Mouse (Mus musculus) ovary, adult 18-20 months (tissue): Measurements from ENCODE around the gene Adcy6.
A peak's percentile ranks its signal among the peaks of the same experiment; 100 is the strongest.

Experiments used
- DNase-seq: peaks from one replicate; pipeline ENCODE4 v3.0.0; 2022; ENCODE audit warnings: low spot score, mixed read lengths

Adcy6 gene

DNA sequence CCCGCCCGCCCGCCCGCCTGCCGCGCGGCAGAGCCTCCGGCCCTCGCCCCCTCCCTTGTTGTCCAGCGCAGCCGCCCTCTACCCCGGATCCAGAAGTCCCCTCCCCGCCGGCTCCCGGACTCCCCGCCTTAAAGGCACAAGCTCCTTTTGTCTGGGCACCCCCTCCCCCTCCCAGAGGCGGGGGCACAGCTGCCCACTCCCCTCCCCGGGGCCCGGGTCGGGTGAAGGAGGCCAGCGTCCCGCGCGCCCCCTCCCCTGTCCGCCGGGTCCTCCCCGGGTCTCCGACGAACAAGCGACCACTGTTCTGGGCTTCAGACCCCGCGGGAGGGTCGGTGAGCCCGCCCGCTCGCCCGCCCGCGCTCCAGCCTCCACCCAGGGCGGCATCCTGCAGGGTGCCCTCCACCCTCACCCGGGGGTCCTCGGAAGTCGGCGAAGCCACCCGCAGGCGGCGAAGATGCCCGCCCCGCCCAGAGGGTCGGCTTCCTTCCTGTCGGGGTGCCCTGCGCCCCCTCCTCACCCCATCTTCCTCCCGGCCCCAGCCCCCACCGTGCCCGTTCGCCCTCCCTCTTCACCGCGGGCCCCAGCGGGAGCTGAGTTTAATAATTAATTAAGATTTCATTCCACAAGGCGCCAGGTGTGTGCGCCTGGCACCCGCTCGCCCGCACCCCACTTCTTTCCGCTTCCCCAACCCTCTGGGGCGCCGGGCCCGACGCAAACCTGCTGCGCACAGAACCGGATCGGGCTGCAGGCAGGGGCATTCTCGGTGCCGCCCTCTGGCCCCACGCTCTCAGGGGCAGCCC lies at the start of gene Adcy6:
Gene Adcy6 (minus strand): TSS at position 746 of the 800 bp plus-strand sequence.
- DNase-seq, result peak; percentile 73

DNA sequence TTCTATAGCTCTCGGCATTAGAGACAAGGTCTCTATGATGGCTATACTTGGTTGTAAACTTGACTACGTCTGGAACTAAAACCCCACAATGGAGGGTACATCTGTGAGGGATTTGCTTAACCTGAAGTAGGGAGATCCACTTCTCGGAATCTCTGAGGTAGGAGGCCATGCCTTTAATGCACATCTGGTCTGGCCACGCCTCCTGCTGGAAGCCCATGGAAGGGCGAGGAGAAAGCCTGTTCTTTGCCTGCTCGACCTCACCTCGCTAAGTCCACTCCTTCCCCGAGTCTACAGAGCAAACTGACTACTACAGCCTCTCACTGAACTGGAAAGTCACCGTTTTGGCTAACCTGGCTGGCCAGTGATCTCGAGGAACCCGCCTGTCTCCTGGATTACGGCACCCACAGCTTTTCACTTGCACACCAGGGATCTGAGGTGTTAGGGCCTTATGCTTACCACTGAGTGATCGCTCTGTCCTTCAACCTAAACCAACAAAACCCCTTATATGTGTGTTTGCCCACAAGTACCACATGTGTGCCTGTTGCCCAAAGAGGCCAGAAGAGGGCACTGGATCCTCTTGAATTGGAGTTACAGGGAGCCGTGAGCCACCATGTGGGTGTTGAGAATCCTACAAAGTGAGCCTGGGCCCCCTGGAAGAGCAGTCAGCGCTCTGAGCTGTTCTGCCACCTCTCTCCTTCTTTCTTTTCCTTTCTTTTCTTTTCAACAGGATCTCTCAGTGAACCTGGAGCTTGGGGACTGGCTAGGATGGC lies 47.3 kb upstream of the Adcy6 start:
- DNase-seq, result no peak

DNA sequence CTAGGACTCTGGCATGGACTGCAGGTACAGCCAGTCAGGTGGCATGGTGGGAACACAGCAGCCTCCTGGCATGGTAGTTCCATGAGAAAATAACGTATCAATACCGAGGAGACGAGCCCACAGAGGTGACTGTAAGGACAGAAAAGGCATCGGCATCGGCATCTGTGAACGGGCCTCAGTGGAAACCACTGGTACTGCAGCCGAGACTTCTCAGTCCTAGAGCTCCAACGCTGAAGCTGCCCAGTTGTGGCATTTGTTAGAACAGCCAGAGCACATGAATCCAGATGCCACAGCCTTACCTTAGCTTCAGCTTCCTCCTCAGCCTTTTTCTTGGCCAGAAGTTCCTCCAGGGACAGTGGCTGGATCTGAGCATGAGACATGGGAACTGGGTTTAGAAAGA lies 42.3 kb upstream of the Adcy6 start:
- no peak for DNase-seq

GRCm38 (mm10) chr15:98651431-98651830 lies 41.6 kb upstream of the Adcy6 start:
- DNase-seq, result no peak

GRCm38 (mm10) chr15:98648071-98648470 lies 38.2 kb upstream of the Adcy6 start:
- DNase-seq, result no peak

DNA sequence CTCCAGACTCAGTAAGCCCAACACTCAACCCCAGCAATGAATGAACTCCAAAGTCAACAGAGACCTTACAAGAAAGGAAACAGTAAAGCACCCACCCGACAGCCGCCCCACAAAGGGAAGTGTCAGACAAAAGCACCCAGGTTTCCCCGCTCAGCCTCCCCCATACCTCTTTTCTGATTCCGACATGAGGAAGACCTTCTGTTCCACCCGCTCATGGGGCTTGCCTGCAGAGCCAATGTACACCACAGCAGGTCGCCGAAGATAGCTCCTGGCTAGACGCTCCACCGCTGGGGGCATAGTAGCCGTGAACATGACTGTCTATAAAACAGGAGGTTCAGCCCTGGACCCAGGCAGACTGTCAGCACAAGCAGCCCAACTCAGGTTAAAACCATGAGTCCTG lies 37.4 kb upstream of the Adcy6 start:
- no peak for DNase-seq

DNA sequence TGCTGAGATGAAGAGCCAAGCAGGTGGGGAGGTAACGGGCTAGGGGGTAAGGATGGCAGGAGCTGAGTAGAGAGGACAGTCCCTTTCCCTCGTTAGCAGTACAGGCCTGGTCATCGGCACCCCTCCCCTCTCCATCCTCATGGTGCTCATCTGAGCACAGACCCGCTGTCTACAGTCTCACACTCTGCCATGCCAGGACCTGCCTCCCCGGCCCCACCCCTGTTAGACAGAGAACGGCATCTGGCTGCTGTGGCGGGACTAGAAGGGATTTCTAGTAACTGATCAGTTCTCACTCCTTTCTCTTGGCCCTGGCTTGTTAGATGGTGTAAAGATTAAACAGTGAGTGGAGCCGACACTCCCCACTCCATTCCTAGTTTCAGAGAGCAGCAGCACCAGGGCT lies 36.9 kb upstream of the Adcy6 start:
- no peak for DNase-seq

DNA sequence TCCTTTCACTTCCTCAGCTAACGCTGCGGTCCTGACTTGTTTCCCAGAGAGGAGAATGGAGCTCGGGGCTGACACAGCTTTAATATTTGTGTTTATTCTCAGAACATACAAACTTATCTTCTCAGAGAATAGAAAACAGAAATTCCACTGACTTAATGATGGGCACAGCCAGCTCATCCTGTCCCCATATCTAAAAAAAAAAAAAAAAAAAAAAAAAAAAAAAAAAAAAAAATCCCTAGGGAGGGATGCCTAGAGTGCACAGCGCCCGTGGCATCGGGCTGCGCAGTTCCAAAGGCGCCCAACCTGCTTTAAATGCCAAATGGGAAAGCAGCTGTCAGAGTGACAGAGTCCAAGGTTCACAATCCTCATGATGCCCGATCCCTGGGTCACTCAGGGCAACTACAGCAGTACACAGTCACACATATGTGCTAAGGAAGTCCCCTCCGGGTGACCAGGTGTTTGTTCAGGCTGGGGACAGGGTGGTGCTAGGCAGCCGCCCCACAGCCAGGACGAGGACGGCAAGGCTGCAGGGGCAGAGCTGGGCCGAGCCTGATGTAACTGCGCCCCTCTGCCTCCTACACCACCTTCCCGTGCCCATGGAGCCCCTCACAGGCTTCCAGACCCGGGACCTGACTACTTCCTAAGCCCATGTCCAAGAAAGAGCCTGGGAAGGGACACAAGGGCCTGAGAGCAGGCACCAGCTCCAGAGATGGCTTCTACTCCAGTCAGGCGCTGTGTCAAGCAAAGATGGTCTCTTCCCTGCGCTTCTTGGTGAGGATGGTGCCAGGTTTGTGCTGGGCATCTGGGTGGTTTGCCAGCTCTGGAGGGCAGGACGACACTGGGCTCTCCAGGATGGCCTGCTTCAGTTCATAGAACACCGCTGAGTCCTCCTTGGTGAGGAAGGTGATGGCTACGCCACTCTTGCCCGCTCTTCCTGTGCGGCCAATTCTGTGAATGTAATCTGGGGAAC lies 35.5 kb upstream of the Adcy6 start:
- no peak for DNase-seq

DNA sequence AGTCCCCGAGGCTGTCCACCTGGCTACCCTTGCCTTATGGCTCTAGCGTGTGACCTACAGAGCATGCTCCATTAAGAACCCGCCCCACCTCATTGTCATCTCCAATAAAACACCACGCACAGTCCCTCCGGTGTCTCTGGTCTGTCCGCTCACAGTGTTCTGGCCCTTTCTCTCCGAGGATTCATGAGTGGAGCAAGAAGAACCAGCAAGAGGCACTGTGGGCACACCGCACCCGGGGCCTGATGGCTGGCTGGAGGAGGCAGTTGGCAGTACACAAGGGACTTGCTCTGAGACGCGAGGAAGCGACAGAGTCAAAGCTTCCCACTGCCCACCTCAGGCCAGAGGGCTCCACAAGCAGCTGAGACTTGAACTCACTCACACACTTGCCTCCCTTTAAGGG lies 34.5 kb upstream of the Adcy6 start:
- DNase-seq, result no peak

DNA sequence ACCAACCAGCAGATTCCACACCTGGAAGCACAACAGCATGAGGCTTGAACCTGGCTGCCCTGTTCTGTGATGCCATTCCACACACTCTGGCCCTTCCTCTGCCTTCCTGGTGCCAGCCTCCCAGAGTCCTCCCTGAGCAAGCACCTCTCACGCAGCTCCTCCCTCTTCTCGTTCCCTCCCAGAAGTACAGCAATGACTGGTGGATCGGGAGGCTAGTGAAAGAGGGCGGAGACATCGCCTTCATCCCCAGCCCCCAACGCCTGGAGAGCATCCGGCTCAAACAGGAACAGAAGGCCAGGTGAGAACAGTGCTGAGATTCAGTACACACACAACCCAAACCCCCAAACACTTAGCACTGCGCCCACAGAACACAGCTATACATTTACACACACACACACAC lies 30.3 kb upstream of the Adcy6 start:
- no peak for DNase-seq

- no peak for DNase-seq
Measured at GRCm38 (mm10) chr15:98637155-98637554, 27.3 kb upstream of the Adcy6 start.

- DNase-seq, result no peak
Measured at GRCm38 (mm10) chr15:98636517-98636916, 26.6 kb upstream of the Adcy6 start.

DNA sequence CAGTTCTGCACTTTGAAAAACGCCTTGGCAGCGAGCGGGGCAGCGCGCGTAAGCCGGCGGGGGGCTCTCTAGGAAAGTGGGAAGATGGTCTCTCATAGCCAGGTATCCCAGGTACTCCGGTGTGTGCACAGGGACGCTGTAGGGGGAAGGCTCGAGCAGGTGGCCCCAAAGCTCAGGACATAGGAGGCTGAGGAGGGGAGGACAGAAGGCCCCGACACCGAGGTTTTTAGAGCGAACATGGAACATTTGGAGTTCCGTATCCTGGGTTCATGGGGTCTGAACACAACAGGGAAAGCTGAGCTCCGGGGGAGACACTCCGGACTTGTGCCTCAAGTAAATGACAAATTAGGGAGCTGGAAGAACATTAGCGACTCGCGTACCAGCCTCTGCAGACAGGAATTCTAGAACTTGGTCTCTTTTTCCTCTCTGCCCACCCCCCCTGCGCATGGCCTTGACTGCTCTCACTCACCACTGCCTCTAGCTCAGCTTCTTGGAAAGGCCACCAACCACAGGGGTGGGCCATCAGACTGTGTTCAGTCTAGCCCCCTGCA lies 25.5 kb upstream of the Adcy6 start:
- no peak for DNase-seq

DNA sequence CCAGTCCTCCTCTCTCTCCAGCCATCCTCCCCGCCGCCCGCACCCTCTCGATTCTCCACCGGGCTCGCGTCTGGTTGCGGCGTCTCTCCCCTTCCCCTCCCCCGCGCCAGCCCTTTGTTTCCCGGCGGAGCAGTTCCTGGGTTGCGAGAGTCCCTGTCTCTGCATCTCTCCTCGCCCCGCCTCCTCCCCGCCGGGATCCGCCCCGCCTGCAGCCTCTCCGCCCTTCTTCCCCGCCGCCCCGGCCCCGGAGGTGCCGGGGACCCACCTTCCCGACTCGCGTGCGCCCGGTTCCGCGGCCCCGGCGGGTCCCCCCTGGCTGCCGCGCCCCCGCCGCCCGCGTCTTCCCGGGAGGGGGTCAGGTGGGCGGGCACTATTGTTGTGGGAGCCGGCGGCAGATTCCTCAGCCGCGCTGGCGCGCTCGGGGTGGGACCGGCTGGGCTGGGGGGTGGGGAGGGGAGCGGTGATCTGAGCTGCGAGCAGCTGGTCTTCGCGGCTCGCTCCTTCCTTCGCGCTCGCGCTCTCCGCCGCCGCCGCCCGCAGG lies 24.7 kb upstream of the Adcy6 start:
- DNase-seq, result peak; percentile 73

DNA sequence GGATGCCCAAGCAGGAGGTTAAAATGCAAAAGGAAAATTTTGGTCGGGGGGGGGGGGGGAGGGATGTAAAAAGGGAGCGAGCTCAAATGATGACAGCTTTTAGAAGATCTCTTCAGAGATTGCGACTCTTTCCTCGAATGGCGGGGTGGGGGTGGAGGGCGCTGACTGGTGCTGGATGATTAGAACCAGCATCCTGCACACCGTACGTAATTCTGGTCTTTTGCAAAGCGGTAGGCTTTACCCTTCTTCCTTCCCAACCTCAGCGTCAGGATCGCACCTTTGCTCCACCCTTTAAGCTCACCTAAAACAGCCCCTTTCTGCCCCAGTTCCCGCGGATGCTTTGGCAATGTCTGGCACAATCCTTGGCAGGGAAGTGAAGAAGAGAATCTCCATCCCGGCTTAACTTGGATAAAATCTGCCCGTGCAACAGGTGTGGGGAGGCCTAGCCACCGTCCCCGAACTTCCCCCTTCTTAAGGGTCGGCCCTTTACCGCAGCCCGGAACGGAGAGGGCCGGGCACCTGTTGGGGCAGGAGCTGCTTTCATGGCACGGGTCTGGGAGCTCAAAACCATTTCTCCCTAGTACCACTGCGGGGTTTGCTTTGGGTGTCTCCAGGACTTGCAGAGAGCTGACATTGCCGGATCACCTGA lies 24.1 kb upstream of the Adcy6 start:
- DNase-seq, result no peak

DNA sequence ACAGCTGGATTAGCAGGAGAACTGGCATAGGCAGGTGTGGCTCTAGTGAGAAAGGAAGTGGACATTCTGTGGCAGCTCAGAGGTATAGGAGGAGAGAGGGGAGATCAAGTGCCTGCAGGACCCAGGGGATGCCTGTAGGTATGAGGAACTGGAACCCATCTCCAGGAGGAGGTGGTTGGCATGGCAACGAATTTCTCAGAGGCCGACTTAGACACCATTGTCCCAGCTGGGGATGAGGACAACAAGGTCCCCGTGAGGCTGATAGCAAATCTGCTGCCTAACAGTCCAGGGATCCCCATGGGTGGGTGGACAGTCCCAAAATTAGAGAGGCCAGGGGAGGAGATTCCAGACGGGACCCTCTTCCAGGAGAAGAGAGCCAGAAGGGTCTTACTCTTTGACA lies 23.0 kb upstream of the Adcy6 start:
- no peak for DNase-seq

- DNase-seq, result peak; percentile 73
Measured at GRCm38 (mm10) chr15:98632107-98632744, 22.4 kb upstream of the Adcy6 start.

- DNase-seq, result no peak
Measured at GRCm38 (mm10) chr15:98631493-98631892, 21.6 kb upstream of the Adcy6 start.

DNA sequence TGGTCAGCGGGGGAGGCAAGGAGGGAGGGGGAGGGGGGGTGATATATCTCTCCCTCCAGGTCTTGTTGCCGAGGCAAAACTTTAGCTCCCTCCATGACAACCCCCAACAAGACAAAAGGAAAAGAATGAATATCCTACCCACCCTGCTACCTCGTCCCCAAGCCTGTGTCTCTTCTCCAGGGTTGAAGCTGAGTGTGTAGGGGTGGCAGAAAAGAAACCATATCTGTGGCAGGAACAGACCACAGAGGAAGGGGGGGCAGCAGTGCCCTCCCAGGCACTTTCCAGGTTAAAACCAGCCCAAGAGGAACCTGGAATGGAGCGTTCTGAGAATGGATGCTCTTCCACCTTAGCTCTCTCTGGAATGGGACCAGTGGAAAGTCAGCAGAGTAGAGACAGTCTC lies 20.7 kb upstream of the Adcy6 start, which contains the start of gene Cacnb3:
Gene Cacnb3 (plus strand): TSS at position 301 of the 400 bp plus-strand sequence.
- DNase-seq, result no peak

GRCm38 (mm10) chr15:98629464-98629863 lies 19.6 kb upstream of the Adcy6 start:
- no peak for DNase-seq
